Mouse (Mus musculus) brain, embryonic 14.5 days (tissue): ENCODE data around the gene Acvrl1. TPM values are rescaled to one million over a fixed set of nuclear protein-coding genes. Genes with fewer than 3 reads are reported as not detected.

Source experiments
- DNase-seq: peaks from one replicate; pipeline ENCODE4 v3.0.0-alpha.2; 2011; ENCODE audit warnings: low read depth
- CTCF ChIP-seq: fragments of 200-500 bp; IDR thresholded peaks from 2 replicates; pipeline ENCODE4 v1.5.1; 2012; ENCODE audit warnings: inconsistent platforms, mild to moderate bottlenecking, moderate library complexity, borderline replicate concordance; ENCODE audit not compliant: insufficient read depth, insufficient read length; ENCODE audit errors: extremely low read depth
- POLR2A ChIP-seq: fragments of 200-500 bp; IDR thresholded peaks from 2 replicates; pipeline ENCODE4 v1.6.1; 2012; ENCODE audit warnings: mild to moderate bottlenecking, inconsistent platforms, borderline replicate concordance; ENCODE audit not compliant: poor library complexity, insufficient read depth, insufficient read length, severe bottlenecking; ENCODE audit errors: extremely low read depth
- polyA plus RNA-seq: library from polyadenylated mRNA; depleted of rRNA; stranded (reverse); fragments of >200 nt; gene quantifications from 2 replicates; pipeline ENCODE4 v1.2.3, GENCODE M21; 2012

The Acvrl1 gene
- polyA plus RNA-seq, 1 experiment = 11.6 TPM

GRCm38 (mm10) chr15:101163854-101164253, 35.5 kb downstream of the Acvrl1 start:
- peak; percentile 85 for DNase-seq
- TF ChIP-seq CTCF (no peak), POLR2A (no peak)

GRCm38 (mm10) chr15:101164291-101164690, 36.0 kb downstream of the Acvrl1 start:
- TF ChIP-seq CTCF (no peak), POLR2A (no peak)
- no peak for DNase-seq

- TF ChIP-seq POLR2A (no peak), CTCF (no peak)
- peak; percentile 55 for DNase-seq
Measured at GRCm38 (mm10) chr15:101165658-101166437, 37.5 kb downstream of the Acvrl1 start.

DNA sequence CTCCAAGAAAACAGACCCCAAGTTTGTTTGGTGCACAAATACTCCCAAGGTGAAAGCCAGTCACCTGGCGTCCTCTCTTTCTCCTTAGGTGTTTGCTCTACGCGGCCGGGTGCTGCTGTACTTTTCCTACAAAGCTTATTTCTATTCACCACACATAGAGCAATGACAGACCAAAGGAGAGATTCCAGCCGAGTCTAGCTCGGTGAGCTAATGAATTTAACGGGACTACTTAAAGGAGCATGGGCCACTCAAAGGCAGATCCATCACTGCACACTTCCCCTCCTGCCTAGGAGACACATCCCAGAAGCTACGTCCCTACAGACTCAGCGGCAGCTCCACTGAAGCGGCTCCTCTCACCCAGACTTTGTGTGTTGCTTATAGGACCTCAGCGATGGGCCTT, 39.2 kb downstream of the Acvrl1 start:
- DNase-seq = no peak
- no peak for TF ChIP-seq POLR2A
- TF ChIP-seq CTCF = no peak

GRCm38 (mm10) chr15:101169910-101170309, 41.6 kb downstream of the Acvrl1 start:
- no peak for DNase-seq
- TF ChIP-seq CTCF (no peak), POLR2A (no peak)

GRCm38 (mm10) chr15:101170413-101170980, 42.2 kb downstream of the Acvrl1 start:
- DNase-seq = no peak
- TF ChIP-seq POLR2A (no peak), CTCF (no peak)

GRCm38 (mm10) chr15:101171272-101171671, 43.0 kb downstream of the Acvrl1 start:
- TF ChIP-seq CTCF = no peak
- TF ChIP-seq POLR2A = no peak
- no peak for DNase-seq

GRCm38 (mm10) chr15:101172016-101172415, 43.7 kb downstream of the Acvrl1 start:
- no peak for TF ChIP-seq CTCF
- TF ChIP-seq POLR2A = no peak
- DNase-seq = no peak

DNA sequence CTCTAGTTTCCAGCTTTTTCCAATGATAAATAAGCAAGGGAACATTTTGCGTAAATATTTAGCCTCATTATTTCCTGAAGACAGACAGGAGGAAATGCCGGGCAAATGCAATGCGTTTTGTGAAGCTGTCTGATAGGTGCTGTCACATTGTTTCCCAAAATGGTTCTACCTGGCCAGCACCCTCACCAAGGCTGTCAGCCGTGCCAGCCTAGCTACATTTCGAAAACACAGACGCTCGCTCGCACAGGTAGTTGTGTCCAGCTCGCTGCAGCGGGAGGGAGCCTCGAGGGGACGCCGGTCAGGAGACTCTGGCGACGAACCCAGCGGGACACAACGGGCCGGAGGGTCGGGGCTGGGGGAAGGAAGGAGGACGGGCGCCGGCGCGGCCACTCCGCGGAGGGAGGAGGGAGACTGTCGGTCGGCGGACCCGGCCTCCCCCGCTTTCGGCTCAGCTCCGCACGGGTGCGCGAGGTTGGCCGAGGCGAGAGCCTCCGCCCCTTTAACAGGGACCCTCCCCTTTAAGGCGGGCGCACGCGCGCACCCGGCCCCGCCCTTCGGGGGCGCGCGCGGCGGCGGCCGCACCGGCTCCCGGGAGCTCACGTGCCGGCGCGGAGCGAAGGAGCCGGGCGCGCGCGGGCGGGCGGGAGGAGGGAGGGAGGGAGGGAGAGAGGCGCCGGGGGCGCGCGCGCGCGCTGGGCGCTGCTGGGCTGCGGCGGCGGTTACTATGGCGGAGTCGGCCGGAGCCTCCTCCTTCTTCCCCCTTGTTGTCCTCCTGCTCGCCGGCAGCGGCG, 45.3 kb downstream of the Acvrl1 start, which contains the start of gene Acvr1b:
TSS of gene Acvr1b (plus strand) at position 647 of the 791 bp plus-strand sequence.
- TF ChIP-seq POLR2A (peak; percentile 96), CTCF (no peak)

DNA sequence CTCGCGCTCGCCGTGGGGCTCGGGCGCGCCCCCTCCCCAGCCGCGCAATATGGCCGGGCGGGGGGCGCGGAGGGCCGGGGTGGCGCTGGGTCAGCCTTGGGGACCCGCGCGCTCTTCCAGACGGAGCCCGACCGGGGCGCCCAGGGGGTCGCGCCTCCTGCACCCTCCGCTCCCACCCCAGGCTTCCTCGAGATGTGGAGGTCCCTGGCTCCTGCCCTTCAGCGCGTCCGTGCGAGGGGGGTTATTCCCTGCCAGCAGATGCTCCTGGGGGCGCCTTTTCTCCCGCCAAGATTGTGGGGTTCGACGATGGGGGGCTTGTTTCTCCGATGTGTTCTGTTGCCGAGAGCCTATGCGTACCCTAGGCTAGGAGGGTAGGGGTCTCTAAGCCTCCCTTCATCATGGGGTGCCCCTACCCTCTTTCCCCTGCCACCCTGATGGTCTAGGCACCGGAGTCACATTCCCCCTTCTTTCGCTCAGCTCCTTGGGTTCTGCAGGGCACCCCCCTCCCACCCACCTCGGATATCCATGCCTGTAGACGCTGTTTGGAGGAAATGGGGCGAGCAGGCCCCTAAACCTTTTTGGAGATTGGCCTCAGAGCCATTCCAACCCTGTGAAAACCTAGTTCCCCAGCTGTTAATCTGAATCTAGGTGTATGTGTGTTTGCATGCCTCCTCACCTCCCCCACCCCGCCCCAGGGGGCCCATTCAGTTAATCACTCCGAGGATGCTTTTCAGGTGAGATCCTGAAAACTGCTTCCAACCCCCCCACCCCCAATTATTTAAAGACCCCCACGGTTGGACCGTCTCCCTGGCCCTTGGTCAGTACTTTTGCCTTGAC, 46.2 kb downstream of the Acvrl1 start:
- DNase-seq = peak; percentile 31
- TF ChIP-seq POLR2A = no peak

More for the DNA sequence above, 45.3 kb downstream of the Acvrl1 start, which contains the start of gene Acvr1b:
- DNase-seq = peak; percentile 97
